In the genomic region with DNA sequence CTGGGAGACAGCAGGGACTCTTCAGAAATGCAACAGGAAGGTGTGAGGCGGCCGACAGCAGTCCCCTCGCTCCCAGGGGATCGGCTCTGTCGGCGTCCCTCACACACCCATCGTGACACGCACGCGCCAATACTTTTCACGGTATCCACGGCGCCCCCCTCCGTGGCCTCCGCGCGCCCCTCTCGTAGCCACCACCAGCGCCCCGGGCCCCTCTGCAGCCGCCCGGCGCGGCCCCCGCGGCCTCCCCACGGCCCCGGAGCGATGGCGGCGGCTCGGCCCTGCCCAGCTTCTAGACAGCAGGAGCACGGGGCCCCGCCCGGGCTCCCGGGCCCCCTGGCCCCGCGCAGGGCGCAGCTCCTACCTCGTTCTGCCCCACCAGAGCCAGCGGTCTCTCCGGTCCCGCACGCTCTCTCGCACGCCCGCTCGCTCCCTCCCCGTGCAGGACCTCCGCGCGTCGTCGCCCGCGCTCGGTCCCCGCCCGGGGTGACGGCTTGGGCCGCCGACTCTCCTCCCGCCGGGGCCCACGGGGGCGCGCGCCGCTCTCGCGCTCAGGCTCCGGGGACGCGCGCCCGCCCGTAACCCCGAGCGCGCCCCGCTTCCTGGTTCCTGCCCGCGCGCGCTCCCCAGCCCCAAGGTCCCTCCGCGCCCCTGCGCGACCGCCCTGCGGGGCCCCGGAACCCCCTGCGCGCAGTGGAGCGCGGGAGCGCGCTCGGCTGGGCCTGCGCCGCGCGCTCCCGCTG, we compare ENCODE assay signal across 8 mouse cellular contexts. TPM values are rescaled to one million over a fixed set of nuclear protein-coding genes. Genes with fewer than 3 reads are reported as not detected.
A peak's percentile ranks its signal among the peaks of the same experiment; 100 is the strongest.
DNase-seq lines count a peak whose midpoint lies in the region; ATAC-seq lines count a peak whose summit lies in the region.

A gene (minus strand): TSS at position 687 of the 740 bp plus-strand sequence.

- H3K9ac ChIP-seq in hindbrain, embryonic 12.5 days, result peak within 1 kb of the TSS; percentile 94

- H3K27me3 ChIP-seq in hindbrain, embryonic 12.5 days, result peaks cover 15% of the 10 kb centered on the region

- no peaks in the 10 kb centered on the region for H3K9me3 ChIP-seq in hindbrain, embryonic 12.5 days (replicated peaks)

- ATAC-seq in hindbrain, embryonic 12.5 days (ENCODE audit: low FRiP score), result peak; percentile 83

- H3K4me2 ChIP-seq in hindbrain, embryonic 12.5 days (replicated peaks), result peak within 1 kb of the TSS; percentile 70

- DNase-seq in T-cell, adult 2 months (ENCODE audit: low spot score), result peak; percentile 85
- DNase-seq in cerebellum, postnatal 14 days, result peak; percentile 71 to 82
- DNase-seq in frontal cortex, postnatal 25 days (ENCODE audit: low spot score in 2 of 2), result peak; percentile 37 to 39
- peak; percentile 42 to 48 for DNase-seq in layer of hippocampus, postnatal 36 days
- peak; percentile 77 for DNase-seq in lung, postnatal 25 days (ENCODE audit: low spot score)
- peak; percentile 77 for DNase-seq in retina, embryonic 14.5 days (ENCODE audit: low spot score)
- peak; percentile 71 for DNase-seq in urinary bladder, postnatal 25 days (ENCODE audit: low spot score)

- H3K27ac ChIP-seq in hindbrain, embryonic 12.5 days, result peak within 1 kb of the TSS; percentile 80

- WGBS in hindbrain, embryonic 12.5 days, result under 1% methylated on average over 103 of the region's 104 CpGs

- H3K4me1 ChIP-seq in hindbrain, embryonic 12.5 days, result peaks cover 21% of the 10 kb centered on the region

- H3K36me3 ChIP-seq in hindbrain, embryonic 12.5 days, result no peaks in the 10 kb centered on the region

- H3K4me3 ChIP-seq in hindbrain, embryonic 12.5 days, result peak within 1 kb of the TSS; percentile 95

RNA-seq across cellular contexts. Expression of the gene that starts here (rescaled TPM):
- 17.3 and 20.5 TPM in 2 replicates for polyA plus RNA-seq in hindbrain, embryonic 12.5 days (2016; fragmentation: Nextera tagmentation; extraction: Ambion mirVana)
- total RNA-seq in layer of hippocampus, postnatal 36 days (2021), result 10 to 100 TPM; 11.7 to 12.7 TPM

Comparison
In these comparisons a context has a peak if more than half of its experiments do, and no peak if none do; other contexts are left out.
1. Peak in every context shown above with its lines: DNase-seq, ATAC-seq, H3K4me3 ChIP-seq and H3K27ac ChIP-seq.